Mouse (Mus musculus) thymus, postnatal 14 days (tissue): ENCODE results near the gene Gfm2.

Experiments
- DNase-seq: peaks from one replicate; pipeline ENCODE4 v3.0.0; 2021

Gene Gfm2

DNA sequence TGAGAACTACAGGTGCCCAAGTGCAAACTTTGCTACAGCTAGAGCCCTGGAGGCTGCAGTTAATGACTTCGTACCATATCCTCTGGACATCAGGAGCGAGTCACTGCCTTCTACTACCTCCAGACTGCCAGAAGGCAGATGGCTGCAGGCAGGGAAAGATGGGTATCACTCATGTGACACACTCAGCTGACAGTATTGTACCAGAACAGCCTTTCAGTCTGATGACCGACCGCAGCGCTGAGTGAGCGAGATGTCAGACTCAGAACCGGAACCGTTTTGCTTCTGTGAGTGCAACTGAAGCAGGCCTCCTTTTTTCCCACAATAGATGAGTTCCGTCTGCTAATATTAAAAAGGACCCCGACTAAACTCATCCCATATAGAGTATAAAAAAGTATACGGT lies 54.9 kb downstream of the Gfm2 start:
- no peak for DNase-seq

- no peak for DNase-seq
These were observed 55.7 kb downstream of the Gfm2 start for GRCm38 (mm10) chr13:97193420-97193819.

GRCm38 (mm10) chr13:97196186-97196924 lies 58.6 kb downstream of the Gfm2 start:
- DNase-seq, result no peak

GRCm38 (mm10) chr13:97196925-97197218 lies 59.1 kb downstream of the Gfm2 start:
- DNase-seq, result no peak

DNA sequence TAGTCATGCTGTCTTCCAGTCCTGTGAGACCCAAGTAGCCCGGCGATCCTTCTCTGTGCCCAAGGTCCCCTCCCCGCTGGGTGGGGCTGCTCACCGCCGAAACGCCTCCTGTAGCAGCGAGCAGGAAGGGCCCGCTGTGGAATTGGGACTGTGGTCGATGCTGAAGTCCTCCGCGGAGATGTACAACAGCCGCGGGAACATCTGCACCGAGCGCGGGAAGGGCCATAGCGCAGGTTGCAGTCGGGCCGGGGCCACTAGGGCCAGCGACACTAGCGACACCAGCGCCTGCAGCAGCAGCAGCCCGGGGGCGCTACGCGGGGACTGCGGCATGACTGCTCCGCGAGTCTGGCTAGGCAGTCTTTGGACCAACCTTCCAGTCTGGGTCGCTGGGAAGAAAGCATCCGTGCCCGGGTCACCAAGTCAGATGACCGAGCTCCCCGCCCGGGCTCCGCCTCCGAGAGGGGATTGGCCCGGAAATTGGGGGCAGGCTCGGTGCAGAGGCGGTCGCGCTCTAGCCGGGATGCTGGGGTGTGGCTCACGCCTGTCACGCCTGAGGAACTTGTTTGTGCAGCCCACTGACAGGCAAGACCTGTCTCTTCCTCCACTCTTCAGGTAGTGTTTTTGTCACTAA lies 60.3 kb downstream of the Gfm2 start, which contains the start of gene Hexb:
Hexb (minus strand) TSS at position 426 of the 631 bp plus-strand sequence.
- peak; percentile 92 for DNase-seq

DNA sequence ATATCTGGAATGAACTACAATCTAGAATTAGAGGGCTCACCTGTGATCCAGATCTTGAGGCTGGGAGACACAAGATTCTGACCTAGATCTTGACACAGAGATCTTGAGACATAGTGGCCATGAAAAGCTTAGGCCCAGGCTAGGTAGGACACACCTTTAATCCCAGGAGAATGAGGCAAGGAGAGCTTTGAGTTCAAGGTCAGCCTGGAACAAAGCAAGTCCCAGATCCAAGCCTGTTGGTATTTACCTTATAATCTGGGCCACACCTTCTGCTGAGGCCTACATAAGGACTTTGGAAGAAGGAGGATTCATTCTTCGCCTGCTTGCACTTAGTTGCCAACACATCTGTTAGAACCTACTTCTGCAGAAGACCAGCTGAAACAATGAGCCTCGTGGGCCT lies 61.4 kb downstream of the Gfm2 start:
- DNase-seq, result no peak

- DNase-seq, result no peak
These were observed 63.3 kb downstream of the Gfm2 start for GRCm38 (mm10) chr13:97201076-97201475.

DNA sequence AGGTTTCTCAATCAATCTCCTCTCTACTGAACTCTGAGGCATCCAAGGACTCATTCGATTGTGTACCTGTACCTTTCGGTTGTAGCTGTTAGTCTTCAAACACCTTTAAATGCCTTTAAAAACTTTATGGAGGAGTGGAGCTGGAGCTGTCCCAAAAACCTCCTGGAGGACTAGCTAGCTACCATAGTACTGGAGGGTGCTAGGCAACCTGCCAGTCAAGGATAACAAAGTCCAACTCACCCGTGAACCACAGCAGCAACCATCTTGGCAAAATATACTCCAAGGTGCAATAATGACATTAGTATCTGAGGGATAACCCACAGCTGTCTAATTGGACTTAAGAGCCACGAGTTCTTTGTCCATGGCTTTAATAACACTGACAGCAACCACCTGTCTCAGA lies 64.2 kb downstream of the Gfm2 start:
- no peak for DNase-seq

DNA sequence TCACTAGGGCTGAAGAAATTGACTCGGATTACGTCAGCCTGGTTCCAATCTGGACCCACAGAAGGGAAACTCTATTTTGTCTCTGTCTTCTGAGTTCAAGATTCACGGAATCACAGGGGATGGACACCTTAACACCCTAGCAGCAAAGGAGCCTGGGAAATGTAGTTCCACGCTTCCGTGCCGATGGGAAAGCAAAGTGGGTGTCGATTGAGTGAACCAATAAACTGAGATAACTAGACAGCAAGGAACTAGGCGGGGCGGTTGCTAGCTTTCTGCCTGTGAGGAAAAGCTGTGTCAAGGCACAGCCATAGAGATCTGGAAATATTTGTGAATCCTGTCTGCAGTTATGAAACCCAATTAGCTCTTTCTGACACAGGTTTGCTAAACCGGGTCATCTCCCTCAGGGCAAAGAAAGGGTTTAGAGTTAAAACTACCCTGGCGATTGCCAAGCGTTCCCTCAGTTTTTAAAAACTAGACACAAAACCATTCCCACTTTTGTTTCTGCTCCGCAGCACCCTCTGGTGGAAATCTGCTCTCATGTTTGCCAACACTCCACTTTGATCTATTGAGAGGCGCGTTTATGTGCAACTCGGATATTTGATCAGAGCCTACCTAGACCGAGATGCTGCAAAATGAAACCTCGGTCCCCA lies 67.4 kb downstream of the Gfm2 start:
- peak; percentile 88 for DNase-seq

DNA sequence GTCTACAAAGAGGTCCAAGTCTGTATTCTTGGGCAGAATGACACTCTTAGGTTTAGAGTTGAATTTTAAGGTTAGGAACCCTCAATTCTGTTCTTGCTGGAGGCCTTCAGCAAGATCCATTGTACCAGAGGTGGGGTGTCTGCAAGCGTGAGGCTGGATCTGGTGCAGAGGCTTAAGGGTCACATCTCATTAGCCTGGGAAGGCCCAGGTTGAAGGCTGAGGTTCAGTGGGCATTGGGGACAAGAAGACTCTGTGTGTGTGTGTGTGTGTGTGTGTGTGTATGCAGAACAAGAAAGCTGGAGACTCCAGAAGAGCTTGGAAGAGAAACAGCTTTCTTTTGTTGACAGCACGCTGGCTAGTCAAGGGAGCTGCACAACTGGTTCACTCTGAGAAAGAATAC lies 68.3 kb downstream of the Gfm2 start:
- DNase-seq, result no peak

DNA sequence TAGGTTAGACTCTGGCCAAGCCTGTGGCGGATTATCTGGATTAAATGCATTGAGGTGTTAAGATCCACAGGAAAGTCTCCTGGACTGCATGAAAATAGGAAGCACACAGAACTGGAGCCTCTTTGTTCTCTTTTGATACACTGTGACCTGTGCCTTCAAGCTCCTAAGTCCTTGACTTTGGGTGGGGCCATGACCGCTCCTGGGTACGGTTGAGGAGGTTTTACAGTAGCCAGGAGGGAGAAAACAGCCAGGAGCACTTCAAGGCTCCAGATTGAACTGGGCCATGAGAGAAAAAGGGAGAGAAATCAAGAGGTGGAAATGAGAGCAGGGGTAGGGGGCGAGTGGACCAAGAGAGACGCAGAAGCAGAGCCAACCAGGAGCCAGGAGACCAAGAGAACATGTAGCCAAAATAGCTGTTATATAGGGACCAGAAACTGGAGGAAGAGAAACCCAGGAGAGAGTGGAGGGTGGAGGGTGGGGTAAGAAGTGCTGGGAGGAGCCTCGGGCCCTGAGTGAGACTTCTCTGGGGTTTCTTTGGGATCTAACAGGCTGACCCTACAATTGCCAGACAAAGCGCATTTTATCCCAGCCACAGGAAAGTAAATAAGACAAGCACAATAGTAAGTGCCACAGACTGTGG lies 69.9 kb downstream of the Gfm2 start:
- no peak for DNase-seq

DNA sequence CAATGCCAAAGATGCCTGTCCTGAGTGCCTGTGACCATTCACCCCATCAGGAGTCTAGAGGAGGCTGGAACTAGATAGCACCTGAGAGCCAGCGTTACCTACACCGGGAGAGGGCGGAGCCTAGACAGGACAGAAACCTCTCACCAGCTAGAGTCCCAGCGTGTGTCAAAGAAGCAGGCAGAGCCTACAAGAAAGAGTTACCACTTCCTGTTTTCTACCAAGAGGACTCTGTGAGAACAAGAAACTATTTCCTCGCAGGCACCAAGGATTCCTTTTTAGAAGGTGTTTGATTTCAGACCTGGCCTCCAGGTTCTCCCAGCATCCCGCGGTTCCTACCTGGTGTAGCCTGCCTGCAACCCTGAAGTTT lies 70.4 kb downstream of the Gfm2 start:
- peak; percentile 81 for DNase-seq

DNA sequence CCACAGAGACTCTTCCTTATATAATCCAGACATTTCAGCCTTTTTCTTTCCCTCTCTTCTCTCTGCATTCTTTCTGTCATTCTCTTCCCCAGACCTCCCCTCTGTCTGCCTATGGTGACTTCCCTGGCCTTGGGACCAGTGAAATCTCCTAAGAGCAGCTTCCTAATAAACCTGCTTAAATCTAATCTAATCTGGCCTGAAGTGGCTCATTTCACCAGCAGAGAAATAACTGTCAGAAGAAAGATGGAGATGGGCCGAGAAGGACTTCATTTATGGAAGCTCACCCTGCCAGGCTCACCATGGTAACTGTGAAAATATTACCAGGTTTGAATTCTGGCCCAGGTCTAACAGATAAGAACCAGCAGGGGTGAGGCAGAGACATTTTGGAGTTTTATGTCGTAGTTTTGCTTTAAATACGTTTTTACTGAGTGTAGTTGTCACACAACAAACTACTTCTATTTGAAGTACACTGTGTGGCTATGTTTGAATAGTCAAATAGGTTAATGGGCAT lies 70.8 kb downstream of the Gfm2 start:
- DNase-seq, result no peak

GRCm38 (mm10) chr13:97214583-97215268 lies 77.0 kb downstream of the Gfm2 start:
- no peak for DNase-seq

DNA sequence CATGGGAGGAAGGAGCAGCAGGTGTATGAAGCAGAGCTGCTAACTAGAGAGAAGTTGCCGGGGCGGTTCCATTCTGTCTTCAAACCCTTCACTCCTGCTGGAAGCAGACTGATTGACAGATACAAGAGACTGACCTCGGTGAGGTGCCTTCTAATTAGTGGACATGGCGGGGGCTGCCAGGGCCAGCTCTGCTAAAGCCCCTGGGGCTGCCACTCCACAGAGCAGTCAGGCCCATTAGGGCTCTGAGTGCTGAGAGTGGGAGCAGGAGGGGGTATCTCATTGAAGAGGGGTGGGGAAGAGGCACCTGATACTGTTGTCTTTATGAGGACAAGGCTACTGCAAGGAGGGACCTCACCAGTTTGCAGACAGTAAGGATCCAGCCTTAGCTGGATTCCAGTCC lies 77.8 kb downstream of the Gfm2 start:
- no peak for DNase-seq

DNA sequence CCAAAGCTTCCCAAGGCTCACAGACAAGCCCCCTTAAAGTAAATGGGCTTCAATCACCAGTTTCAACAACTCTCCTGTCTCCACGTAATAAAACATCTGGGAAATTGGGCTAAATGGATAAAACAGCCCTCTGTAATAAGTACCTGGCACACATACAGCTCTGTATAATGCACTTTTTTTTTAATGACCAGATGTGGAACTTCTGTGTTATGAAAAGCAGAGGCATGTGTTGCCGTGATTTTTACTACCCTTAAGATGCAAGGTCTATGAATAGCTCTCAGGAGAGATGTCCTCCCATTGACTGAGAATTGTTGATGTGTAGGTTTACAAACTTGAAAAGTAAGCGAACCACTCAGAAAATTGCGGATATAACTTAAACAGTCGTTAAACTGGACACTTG lies 78.5 kb downstream of the Gfm2 start:
- DNase-seq, result no peak

DNA sequence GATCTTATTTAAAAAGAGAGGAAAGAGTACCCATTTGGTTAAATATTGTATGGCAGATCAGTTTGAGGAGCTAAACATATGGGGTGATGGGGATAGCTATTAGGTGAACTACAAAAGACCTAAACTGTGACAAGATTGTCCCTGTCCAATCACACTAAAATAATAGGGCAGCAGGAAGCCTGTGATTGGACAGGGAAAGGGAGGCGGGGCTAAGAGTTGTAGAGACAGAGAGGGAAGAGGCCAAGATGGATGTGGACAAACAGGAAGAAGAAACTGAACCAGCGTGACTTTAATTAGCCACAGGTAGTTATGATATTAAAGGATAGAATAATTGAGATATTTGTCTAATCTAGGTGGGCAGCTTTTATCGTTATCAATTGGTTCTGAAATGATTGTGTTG lies 82.3 kb downstream of the Gfm2 start:
- no peak for DNase-seq

GRCm38 (mm10) chr13:97223856-97224255 lies 86.1 kb downstream of the Gfm2 start:
- DNase-seq, result no peak

- no peak for DNase-seq
These were observed 86.7 kb downstream of the Gfm2 start for GRCm38 (mm10) chr13:97224341-97224982.

- DNase-seq, result no peak
These were observed 87.4 kb downstream of the Gfm2 start for GRCm38 (mm10) chr13:97225130-97225529.

DNA sequence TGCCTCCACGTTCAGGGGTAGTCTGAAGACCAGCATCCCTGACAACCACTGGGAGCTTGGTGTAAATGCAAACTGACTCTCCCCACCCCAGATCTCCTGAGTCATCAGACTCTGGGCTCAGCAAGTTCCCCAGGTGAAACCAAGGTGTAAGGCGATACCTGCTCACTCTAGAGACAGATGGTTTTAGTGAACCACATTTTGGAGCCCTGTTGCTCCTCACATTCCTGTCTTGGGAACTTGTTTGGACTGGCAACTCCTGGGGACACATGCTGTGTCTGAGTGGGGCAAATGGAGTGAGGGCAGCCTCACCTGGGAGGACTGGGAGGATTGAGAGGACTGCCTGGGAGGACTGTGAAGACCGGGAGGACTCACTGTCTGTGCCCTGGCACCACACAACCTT lies 90.1 kb downstream of the Gfm2 start:
- DNase-seq, result no peak

DNA sequence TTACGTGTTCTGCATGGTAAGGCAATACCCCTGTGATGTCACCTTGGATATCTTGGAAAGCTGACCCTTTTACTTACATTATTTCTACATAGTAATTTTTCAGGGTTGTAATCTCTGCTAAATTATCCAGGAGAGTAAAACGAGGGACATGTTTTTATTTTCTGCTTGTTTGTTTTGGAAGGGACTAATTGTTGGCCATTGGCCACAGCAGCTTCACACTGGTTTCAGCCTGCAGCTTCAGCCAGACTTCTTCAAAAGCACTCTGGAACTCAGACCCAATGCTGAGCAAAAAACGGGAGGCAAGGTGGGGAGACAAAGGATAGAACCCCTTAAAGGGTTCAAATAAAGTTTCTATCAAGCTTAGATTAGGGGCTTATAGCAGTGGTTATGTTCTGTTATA lies 92.4 kb downstream of the Gfm2 start:
- no peak for DNase-seq
